24 mouse cellular contexts compared by ENCODE assay signal in the genomic region with DNA sequence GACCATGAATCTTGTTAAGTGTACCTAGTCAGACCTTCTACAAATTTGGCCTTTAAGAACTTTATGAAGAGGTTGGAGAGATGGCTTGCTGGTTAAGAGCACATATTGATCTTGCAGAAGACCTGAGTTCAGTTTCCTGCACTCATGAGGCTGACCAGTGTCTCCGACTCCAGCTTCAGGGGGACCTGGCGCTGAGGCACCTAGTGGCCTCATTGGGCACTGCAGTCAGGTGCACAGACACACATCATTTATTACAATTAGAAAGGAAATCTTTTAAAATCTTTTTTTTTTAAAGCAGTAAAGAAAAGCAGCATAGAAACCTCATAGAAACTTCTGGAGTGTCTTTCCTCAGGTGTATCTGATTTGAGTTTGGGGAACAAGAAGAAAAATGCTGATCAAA.
A peak's percentile ranks its signal among the peaks of the same experiment; 100 is the strongest.
DNase-seq lines count a peak whose midpoint lies in the region; ATAC-seq and TF ChIP-seq lines count a peak whose summit lies in the region.
"Had no signal": no experiment of that assay in that cellular context is flagged by ENCODE, and none has a peak within 500 bp of the region (broad histone marks: within the 10 kb centered on the region; RNA-seq: fewer than 3 reads in every experiment).

No protein-coding gene starts in this region.

- TF ChIP-seq POLR2A in cerebellum, adult 2 months (IDR thresholded peaks at IDR 0.05; ENCODE audit: borderline replicate concordance, insufficient read depth, low read length) = no peak

- TF ChIP-seq EP300 in lung, postnatal 0 days (IDR thresholded peaks at IDR 0.05) = no peak
- no peak for TF ChIP-seq EP300 in stomach, postnatal 0 days (optimal IDR thresholded peaks at IDR 0.05)

- no peaks in the 10 kb centered on the region for H3K27me3 ChIP-seq in cerebellum, adult 2 months (ENCODE audit: control insufficient read depth, insufficient read depth, low read length)
- no peaks in the 10 kb centered on the region for H3K27me3 ChIP-seq in lung, postnatal 0 days (replicated peaks; ENCODE audit: insufficient read depth, low read length)
- H3K27me3 ChIP-seq in stomach, postnatal 0 days (ENCODE audit: control insufficient read depth, insufficient read depth, low read length) = no peaks in the 10 kb centered on the region
- no peaks in the 10 kb centered on the region for H3K27me3 ChIP-seq in forebrain, embryonic 10.5 days (ENCODE audit: poor library complexity, severe bottlenecking)
- H3K27me3 ChIP-seq: forebrain, embryonic 15.5 days; heart, embryonic 13.5 days; hindbrain, embryonic 13.5 days; limb, embryonic 13.5 days had no signal

- no peak for DNase-seq in cerebellum, adult 2 months
- DNase-seq in cerebellum, adult 9-11 months = no peak
- no peak for DNase-seq in layer of hippocampus, adult 2 months (ENCODE audit: low spot score in 2 of 2)
- DNase-seq in layer of hippocampus, postnatal 14 days (ENCODE audit: low spot score in 2 of 2) = no peak
- no peak for DNase-seq in lung, postnatal 0 days (ENCODE audit: low spot score)
- no peak for DNase-seq in lung, adult 18-20 months
- no peak for DNase-seq in stomach, postnatal 0 days (ENCODE audit: low spot score)
- no peak for DNase-seq in forebrain, embryonic 10.5 days (ENCODE audit: extremely low spot score, low spot score)
- DNase-seq: adrenal gland, adult 8-10 months; cerebellum, adult 8-10 months; gastrocnemius, postnatal 25 days; heart, adult 18-20 months; heart, postnatal 14 days; kidney, adult 2 months; kidney, postnatal 10 days; layer of hippocampus, postnatal 36 days; lung, adult 2 months; lung, postnatal 4 days; thymus, adult 2 months had no signal

- H3K4me2 ChIP-seq in lung, postnatal 0 days (replicated peaks; ENCODE audit: low read depth, low read length) = no peak overlapping the region
- no peak overlapping the region for H3K4me2 ChIP-seq in stomach, postnatal 0 days (replicated peaks; ENCODE audit: low read depth)
- H3K4me2 ChIP-seq: forebrain, embryonic 15.5 days; heart, embryonic 13.5 days; hindbrain, embryonic 13.5 days; limb, embryonic 13.5 days had no signal

- H3K36me3 ChIP-seq in lung, postnatal 0 days (ENCODE audit: insufficient read depth, low read length) = no peaks in the 10 kb centered on the region
- no peaks in the 10 kb centered on the region for H3K36me3 ChIP-seq in stomach, postnatal 0 days (ENCODE audit: control insufficient read depth, insufficient read depth, low read length)
- no peaks in the 10 kb centered on the region for H3K36me3 ChIP-seq in forebrain, embryonic 10.5 days (replicated peaks)
- H3K36me3 ChIP-seq: forebrain, embryonic 15.5 days; heart, embryonic 13.5 days; hindbrain, embryonic 13.5 days; limb, embryonic 13.5 days had no signal

- no peak overlapping the region for H3K4me3 ChIP-seq in cerebellum, adult 2 months (replicated peaks; ENCODE audit: insufficient read depth, low read depth, low read length)
- H3K4me3 ChIP-seq in layer of hippocampus, adult 2 months = no peak overlapping the region
- no peak overlapping the region for H3K4me3 ChIP-seq in lung, postnatal 0 days (ENCODE audit: low read depth, low read length)
- H3K4me3 ChIP-seq in stomach, postnatal 0 days (ENCODE audit: low read depth, low read length) = no peak overlapping the region
- H3K4me3 ChIP-seq in forebrain, embryonic 10.5 days = no peak overlapping the region
- H3K4me3 ChIP-seq: forebrain, embryonic 15.5 days; heart, embryonic 13.5 days; hindbrain, embryonic 13.5 days; limb, embryonic 13.5 days had no signal

- H3K9me3 ChIP-seq in lung, postnatal 0 days (ENCODE audit: low read length) = no peaks in the 10 kb centered on the region
- no peaks in the 10 kb centered on the region for H3K9me3 ChIP-seq in stomach, postnatal 0 days (ENCODE audit: control insufficient read depth, low read length)
- peaks cover 5% of the 10 kb centered on the region; the same call in 1 of the 2 replicates for H3K9me3 ChIP-seq in forebrain, embryonic 10.5 days
- H3K9me3 ChIP-seq: forebrain, embryonic 15.5 days; heart, embryonic 13.5 days; limb, embryonic 13.5 days had no signal

- no peak overlapping the region for H3K9ac ChIP-seq in lung, postnatal 0 days (replicated peaks; ENCODE audit: low read depth)
- H3K9ac ChIP-seq in stomach, postnatal 0 days (ENCODE audit: low read length) = no peak overlapping the region
- H3K9ac ChIP-seq: forebrain, embryonic 15.5 days; heart, embryonic 13.5 days; hindbrain, embryonic 13.5 days; limb, embryonic 13.5 days had no signal

- no peak overlapping the region for H3K27ac ChIP-seq in cerebellum, adult 2 months (ENCODE audit: insufficient read depth, low read length)
- H3K27ac ChIP-seq in layer of hippocampus, adult 2 months = no peak overlapping the region
- no peak overlapping the region for H3K27ac ChIP-seq in lung, postnatal 0 days (ENCODE audit: low read length)
- H3K27ac ChIP-seq in stomach, postnatal 0 days (replicated peaks) = no peak overlapping the region
- no peak overlapping the region for H3K27ac ChIP-seq in forebrain, embryonic 10.5 days
- H3K27ac ChIP-seq: forebrain, embryonic 15.5 days; heart, embryonic 13.5 days; hindbrain, embryonic 13.5 days; limb, embryonic 13.5 days had no signal

- 94% methylated on average over 2 of the region's 2 CpGs for WGBS in cerebellum, adult 2 months
- WGBS in lung, postnatal 0 days = 92% methylated on average over 2 of the region's 2 CpGs
- 95% methylated on average over 2 of the region's 2 CpGs for WGBS in stomach, postnatal 0 days
- 82% methylated on average over 2 of the region's 2 CpGs for WGBS in forebrain, embryonic 10.5 days

- ATAC-seq in lung, postnatal 0 days = no peak
- ATAC-seq in stomach, postnatal 0 days (ENCODE audit: low FRiP score, low TSS enrichment) = no peak
- ATAC-seq: forebrain, embryonic 15.5 days; midbrain, embryonic 16.5 days had no signal

- TF ChIP-seq CTCF in cerebellum, adult 2 months (IDR thresholded peaks at IDR 0.05; ENCODE audit: borderline replicate concordance, insufficient read depth, low read depth, low read length) = 0 out of 2 replicates have a peak, but pooled peaks have one; percentile 8
- peak; percentile 50 for TF ChIP-seq CTCF in layer of hippocampus, adult 2 months (conservative IDR thresholded peaks at IDR 0.05)
- TF ChIP-seq CTCF in lung, postnatal 0 days (IDR thresholded peaks at IDR 0.05) = 0 out of 2 replicates have a peak, but pooled peaks have one; percentile 11
- peak; percentile 20; the same call in 1 of the 2 replicates for TF ChIP-seq CTCF in stomach, postnatal 0 days (IDR thresholded peaks at IDR 0.05; ENCODE audit: low read depth)

- no peaks in the 10 kb centered on the region for H3K4me1 ChIP-seq in cerebellum, adult 2 months (ENCODE audit: control insufficient read depth, insufficient read depth, low read length)
- no peaks in the 10 kb centered on the region for H3K4me1 ChIP-seq in lung, postnatal 0 days (ENCODE audit: insufficient read depth, low read depth, low read length)
- no peaks in the 10 kb centered on the region; the same call in none of the 2 replicates for H3K4me1 ChIP-seq in stomach, postnatal 0 days (replicated peaks; ENCODE audit: control insufficient read depth, insufficient read depth)
- peaks cover 41% of the 10 kb centered on the region for H3K4me1 ChIP-seq in forebrain, embryonic 10.5 days
